Mouse (Mus musculus) NIH3T3 (cell line): ENCODE measurements around the gene Cox8a.

Experiments
- DNase-seq: peaks from one replicate; pipeline ENCODE4 v3.0.0-alpha.2; 2012; ENCODE audit warnings: low read depth

Gene Cox8a

DNA sequence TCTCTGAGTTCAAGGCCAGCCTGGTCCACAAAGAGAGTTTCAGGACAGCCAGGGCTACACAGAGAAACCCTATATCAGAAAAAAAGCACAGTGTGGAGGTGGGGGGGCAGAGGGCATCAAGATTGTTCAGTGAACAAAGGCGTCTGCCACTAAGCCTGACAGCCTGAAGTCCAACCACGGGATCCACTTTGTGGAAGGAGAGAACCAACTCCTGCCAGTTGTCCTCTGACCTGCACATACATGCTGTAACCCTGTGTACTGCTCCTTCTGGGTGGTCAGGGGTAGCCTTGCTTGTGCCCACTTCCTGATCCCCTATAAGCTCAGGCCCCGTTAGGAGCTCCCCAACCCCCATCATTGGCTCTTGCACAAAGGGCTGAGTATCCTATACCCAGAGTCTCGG, 32.4 kb downstream of the Cox8a start:
- no peak for DNase-seq

DNA sequence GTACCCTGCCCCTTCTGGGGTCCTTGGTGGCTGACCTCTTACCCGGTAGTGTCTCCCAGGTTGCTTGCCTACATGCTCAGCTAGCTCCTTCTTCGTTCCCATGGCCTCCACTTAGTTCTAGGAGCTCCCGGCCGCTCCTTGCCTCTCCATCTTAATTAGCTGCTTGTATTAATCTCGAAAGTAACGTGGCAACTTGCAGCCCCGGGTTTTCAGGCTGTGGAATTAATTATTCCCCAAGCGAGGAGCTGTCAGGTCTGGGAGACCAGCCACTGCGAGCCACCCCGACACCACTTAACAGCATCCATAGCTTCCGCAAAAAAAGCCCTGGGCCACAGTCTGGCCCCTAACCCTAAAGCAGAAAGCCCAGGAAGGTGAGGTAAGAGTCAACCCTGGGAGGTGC, 34.0 kb downstream of the Cox8a start:
- no peak for DNase-seq

DNA sequence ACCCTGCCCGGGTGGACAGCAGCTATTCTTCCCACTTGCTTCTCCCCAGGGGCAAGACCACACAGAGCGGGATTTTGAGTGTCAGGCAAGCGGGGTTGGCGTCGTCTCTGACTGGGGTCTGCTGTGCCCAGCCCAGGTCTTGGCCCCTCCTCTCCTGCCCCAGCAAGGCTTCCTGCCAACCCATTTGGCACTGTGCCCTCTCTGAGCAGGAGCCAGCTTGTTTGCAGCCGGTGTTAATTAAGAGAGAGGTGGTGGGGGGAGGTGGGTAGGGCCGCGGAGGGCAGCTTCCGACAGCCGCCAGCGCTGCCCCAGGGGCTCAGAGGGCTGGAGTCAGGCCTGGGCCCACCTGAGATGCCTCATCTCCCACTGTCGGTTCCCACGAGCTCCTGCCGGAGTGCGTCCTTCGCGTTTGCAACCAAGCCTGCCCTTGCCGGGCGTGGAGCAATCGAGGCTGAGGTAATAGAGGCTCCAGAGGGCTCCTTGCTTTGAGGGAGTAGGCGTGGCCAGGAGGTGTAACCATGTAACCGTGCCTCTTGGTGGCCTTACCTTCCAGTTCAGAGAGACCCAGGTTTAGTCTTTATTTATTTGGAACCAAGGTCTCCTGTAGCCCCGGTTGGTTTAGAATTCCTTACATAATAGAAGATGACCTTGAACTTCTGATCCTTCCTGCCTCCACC, 35.0 kb downstream of the Cox8a start:
- peak; percentile 45 for DNase-seq

GRCm38 (mm10) chr19:7181496-7181895, 35.9 kb downstream of the Cox8a start:
- DNase-seq = no peak

DNA sequence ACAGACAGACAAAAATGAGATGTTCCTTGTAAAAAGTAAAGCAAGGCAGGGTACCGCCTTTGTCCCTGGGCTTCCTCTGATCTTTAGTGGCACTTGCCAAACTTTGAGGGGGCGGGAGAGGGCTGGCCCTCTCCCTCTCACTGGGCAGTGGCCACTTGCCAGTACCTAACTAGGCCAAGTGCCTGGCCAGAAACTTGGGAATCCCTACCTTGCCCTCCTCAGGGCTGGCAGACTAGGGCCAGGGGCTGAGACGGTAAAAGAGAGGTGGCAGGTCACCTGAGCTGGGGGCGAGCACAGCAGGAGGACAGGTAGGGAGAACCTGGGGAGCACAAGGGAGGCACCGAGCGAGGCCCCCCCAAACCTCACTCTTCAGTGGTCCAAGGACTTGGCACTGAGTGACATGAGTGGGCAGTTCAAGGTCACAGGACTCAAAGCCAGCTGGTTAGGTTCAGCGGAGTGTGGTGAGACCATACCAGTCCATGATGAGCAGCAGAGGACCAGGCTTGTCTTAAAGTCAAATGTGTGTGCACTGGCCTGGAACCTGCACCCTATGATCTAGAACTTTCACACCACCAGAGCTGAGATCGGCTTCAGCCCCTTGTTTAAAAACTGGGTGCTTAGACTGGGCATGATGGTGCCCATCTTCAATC, 36.5 kb downstream of the Cox8a start:
- no peak for DNase-seq

DNA sequence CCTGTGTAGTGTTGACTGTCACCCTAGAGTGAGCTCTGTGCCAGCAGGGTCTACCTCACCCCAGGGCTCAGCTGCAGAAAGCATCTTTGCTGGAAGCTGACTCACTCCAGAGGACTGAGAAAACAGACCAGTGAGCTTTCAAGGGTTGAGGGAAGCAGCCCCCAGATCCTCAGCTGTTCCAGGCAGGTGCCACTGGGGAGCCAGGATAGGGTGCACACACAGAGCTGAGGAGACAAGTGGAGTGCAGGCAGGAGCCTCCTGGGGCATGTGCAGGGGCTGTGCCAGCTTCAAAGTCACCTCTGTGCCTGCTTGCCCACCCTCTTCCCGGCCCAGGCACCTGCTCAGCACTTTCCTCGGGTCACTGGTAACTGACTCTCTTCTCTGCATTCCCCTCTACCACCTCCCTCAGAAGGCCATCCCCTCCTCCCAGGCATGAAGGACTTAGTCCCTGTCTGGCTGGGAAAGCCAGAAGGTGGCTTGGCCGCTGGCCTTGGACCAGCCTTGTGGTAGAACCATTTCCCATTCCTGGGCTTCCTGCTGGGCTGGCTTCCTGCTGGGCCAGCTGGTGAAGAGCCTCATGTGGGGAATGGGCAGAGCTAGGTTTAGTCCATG, 38.5 kb downstream of the Cox8a start:
- peak; percentile 23 for DNase-seq

DNA sequence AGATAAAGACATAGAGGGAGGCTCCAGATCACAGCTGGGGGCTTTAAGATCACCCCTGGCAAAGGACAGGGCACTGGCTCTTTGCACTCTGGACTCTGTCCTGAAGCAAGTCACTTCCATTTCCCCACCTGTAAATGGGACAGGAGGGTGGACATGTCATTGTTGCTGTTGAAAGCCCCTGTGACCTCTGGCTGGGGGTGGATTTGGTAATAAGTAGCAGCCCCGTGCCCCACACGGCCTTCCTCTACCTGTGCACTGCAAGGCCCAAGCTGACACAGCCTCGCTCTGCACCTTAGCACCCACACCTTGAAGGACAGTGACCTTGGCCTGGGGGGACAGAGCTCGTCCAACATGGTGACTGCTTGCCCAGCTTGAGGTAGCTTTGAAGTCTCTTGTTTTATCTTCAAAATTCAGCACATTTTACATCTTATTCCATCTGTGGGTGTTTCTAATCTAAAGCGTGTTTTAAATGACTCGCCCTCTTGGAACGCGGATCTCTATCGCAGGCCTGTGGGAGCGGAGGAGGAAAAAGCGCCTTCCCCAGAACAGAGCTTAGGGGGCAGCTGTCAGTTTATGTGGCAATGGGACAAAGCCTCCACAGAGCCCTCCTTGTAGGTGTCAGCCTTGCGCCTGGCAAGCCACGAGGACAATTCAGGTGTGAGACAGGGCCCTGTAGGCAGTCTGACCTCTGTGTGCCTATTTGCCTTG, 39.5 kb downstream of the Cox8a start:
- peak; percentile 62 for DNase-seq

GRCm38 (mm10) chr19:7176041-7176696, 41.2 kb downstream of the Cox8a start:
- DNase-seq = no peak

DNA sequence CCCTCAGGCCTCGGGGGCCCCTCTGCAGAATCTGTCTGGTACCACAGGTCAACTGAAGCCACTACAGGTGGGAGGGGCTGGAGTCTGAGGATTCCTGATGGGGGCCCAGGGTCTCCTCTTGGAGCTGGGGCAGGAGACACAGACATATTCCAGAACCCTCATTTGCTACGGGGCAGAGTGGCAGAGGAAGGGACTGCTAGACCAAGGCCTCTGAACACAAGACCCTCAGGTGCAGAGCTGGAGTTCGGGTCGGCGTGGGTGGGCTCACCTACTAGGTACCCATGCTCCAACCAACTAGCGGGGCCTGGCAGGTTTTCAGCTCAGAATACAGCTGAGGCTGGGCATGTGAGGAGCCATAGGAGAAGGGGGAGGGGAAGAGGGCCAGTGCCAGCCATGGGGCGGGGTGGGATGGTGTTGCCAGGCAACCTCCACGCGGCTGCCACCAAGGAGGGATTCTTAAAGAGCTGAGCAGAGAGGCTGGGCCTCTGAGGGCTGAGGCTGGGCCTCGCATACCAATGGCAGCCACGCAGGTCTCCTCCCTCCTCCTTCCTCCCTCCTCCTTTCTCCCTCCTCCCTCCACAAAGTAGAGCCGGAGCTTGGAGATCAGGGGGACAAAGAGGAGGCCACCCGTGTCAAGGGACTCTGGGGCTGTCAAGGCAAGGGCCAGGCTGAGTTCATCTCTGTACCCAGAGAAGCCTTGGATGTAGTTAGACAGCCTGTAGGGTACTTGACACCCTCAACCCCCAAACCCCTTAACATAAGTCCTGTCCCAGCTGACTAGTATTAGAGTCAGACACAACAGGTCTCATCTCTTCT, 45.2 kb downstream of the Cox8a start:
- peak; percentile 52 for DNase-seq

- no peak for DNase-seq
These were observed 46.0 kb downstream of the Cox8a start for GRCm38 (mm10) chr19:7171447-7171846.

GRCm38 (mm10) chr19:7170916-7171315, 46.5 kb downstream of the Cox8a start:
- DNase-seq = no peak

- no peak for DNase-seq
These were observed 49.0 kb downstream of the Cox8a start for GRCm38 (mm10) chr19:7168423-7168822.

DNA sequence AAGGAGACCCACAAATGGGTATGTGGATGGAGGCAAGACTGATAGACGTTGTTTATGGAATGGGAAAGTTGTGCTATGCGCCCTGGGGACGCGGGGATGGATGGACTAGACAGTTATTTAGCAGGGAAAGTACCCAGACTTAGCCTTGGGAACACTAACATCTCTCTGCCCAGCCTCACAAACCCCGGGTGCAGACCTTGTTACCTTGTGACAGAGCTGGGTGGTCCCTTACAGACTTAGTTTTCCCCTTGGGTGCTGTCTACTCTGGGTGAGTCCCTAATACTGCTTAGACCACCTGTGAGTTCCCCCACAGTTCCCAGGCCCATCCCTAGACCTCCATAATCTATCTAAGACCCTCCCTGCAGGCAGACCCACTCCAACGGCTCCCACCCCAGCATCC, 50.6 kb downstream of the Cox8a start:
- DNase-seq = no peak

GRCm38 (mm10) chr19:7166200-7166711, 51.2 kb downstream of the Cox8a start:
- no peak for DNase-seq

DNA sequence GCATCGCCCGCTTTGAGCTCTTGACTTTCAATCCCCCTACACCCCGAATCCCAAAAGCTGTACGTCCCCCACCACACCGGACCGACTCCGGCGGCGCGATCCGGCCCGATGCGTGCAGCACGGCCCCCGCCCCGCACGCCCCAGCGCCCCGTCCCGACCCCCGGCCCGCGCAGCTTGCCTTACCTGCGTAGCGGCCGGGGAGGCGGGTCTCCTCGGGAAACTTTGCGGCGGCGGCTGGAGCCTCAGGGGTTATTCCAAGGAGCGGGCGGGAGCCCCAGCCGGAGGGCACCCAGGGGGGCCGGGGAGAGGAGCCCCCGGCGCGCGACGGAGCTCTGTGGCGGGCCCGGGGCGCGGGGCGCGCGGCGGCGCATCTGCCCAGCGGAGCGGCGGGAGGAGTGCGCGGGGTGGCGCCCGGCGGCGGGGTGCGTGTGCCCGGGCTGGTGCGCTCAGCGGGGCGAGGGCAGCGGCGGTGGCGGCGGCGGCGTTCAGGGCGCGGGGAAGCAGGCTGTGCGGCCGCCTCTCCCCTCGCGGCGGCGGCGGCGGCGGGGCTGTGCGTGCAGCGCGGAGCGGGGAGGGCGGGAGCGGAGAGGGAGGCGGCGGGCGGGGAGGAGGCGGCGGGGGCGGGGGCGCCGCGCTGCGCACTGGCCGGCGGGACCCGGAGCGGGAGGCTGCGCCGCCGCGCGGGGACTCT, 51.8 kb downstream of the Cox8a start:
- peak; percentile 21 for DNase-seq
